Mouse (Mus musculus) large intestine, adult 2 months (tissue): ENCODE data around the gene Sv2a. TPM values are rescaled to one million over a fixed set of nuclear protein-coding genes. Genes with fewer than 3 reads are reported as not detected.

Experiments used
- DNase-seq: peaks from one replicate; pipeline ENCODE4 v3.0.0-alpha.2; 2012; ENCODE audit warnings: low read depth, low spot score
- WGBS: fragments of 180-500 bp; shearing (Covaris S2); methylation state at CpG from one replicate; pipeline ENCODE4 v1.1.7; 2018; 5-methylcytosine and 5-hydroxymethylcytosine counted together
- polyA plus RNA-seq: library from polyadenylated mRNA; depleted of rRNA; stranded (reverse); fragments of >200 nt; gene quantifications from 2 replicates; pipeline ENCODE4 v1.2.3, GENCODE M21; 2012; rRNA removed

The Sv2a gene
- polyA plus RNA-seq: 2.0 TPM in 2 replicates

GRCm38 (mm10) chr3:96180727-96181477 is at the start of gene Sv2a:
Gene Sv2a, plus strand, starts transcription at chr3:96181151.
- WGBS: 1% methylated on average over 20 of the region's 23 CpGs
- no peak for DNase-seq

GRCm38 (mm10) chr3:96132478-96132877 is 48.5 kb upstream of the Sv2a start:
- 50% methylated on average over 3 of the region's 3 CpGs for WGBS
- DNase-seq: no peak

- DNase-seq: no peak
- WGBS: 55% methylated on average over 11 of the region's 11 CpGs
These were observed 47.5 kb upstream of the Sv2a start for GRCm38 (mm10) chr3:96133327-96133905.

GRCm38 (mm10) chr3:96135011-96135410 is 45.9 kb upstream of the Sv2a start:
- 39% methylated on average over 3 of the region's 3 CpGs for WGBS
- no peak for DNase-seq

GRCm38 (mm10) chr3:96147950-96148349 is 33.0 kb upstream of the Sv2a start:
- peak; percentile 35 for DNase-seq
- WGBS: 10% methylated on average over 5 of the region's 5 CpGs

- DNase-seq: no peak
- WGBS: 84% methylated on average over 7 of the region's 7 CpGs
These were observed 29.1 kb upstream of the Sv2a start for GRCm38 (mm10) chr3:96151836-96152235.

GRCm38 (mm10) chr3:96152611-96153010 is 28.3 kb upstream of the Sv2a start:
- WGBS: 92% methylated on average over 5 of the region's 5 CpGs
- no peak for DNase-seq

GRCm38 (mm10) chr3:96155501-96155900 is 25.4 kb upstream of the Sv2a start:
- 86% methylated on average over 8 of the region's 8 CpGs for WGBS
- no peak for DNase-seq

- WGBS: 21% methylated on average over 4 of the region's 4 CpGs
- peak; percentile 21 for DNase-seq
These were observed 21.1 kb upstream of the Sv2a start for GRCm38 (mm10) chr3:96159820-96160219.

GRCm38 (mm10) chr3:96160222-96160802 is 20.6 kb upstream of the Sv2a start:
- WGBS: 6% methylated on average over 4 of the region's 4 CpGs
- DNase-seq: peak; percentile 79

- WGBS: under 1% methylated on average over 12 of the region's 12 CpGs
- peak; percentile 88 for DNase-seq
These were observed 20.0 kb upstream of the Sv2a start for GRCm38 (mm10) chr3:96160803-96161516.

- peak; percentile 45 for DNase-seq
- 3% methylated on average over 16 of the region's 16 CpGs for WGBS
These were observed 18.8 kb upstream of the Sv2a start, which contains the start of gene Mtmr11 for GRCm38 (mm10) chr3:96161869-96162840. Gene Mtmr11, plus strand, starts transcription at chr3:96162004.

GRCm38 (mm10) chr3:96163040-96163439 is 17.9 kb upstream of the Sv2a start:
- DNase-seq: no peak
- WGBS: 84% methylated on average over 6 of the region's 6 CpGs

- WGBS: 72% methylated on average over 12 of the region's 12 CpGs
- DNase-seq: no peak
These were observed 12.3 kb upstream of the Sv2a start for GRCm38 (mm10) chr3:96168466-96169158.

- WGBS: 88% methylated on average over 4 of the region's 4 CpGs
These were observed 10.7 kb upstream of the Sv2a start for GRCm38 (mm10) chr3:96170276-96170675.

GRCm38 (mm10) chr3:96170976-96171545 is 9.9 kb upstream of the Sv2a start:
- DNase-seq: no peak
- 49% methylated on average over 10 of the region's 10 CpGs for WGBS

More at GRCm38 (mm10) chr3:96170276-96170675, 10.7 kb upstream of the Sv2a start:
- no peak for DNase-seq

- WGBS: 8% methylated on average over 18 of the region's 18 CpGs
- peak; percentile 48 for DNase-seq
These were observed 9.3 kb upstream of the Sv2a start for GRCm38 (mm10) chr3:96171583-96172196.
